Mouse (Mus musculus) lung, embryonic 14.5 days (tissue): ENCODE results near the gene Erc1. TPM values are rescaled to one million over a fixed set of nuclear protein-coding genes. Genes with fewer than 3 reads are reported as not detected.

ENCODE experiments used
- ATAC-seq: fragments of 200-750 bp; cut with Nextera tagmentation; 2 replicates; pipeline ENCODE4 v1.8.0; 2017; ENCODE audit warnings: mild to moderate bottlenecking, moderate TSS enrichment, moderate library complexity; ENCODE audit not compliant: insufficient read depth
- DNase-seq: peaks from one replicate; pipeline ENCODE4 v3.0.0-alpha.2; 2015
- H3K27ac ChIP-seq: fragments of 300-500 bp; sonication (generic); 2 replicates; pipeline ENCODE4 v1.5.1; 2014; ENCODE audit warnings: low read depth, mild to moderate bottlenecking, moderate library complexity
- H3K27me3 ChIP-seq: fragments of 300-500 bp; sonication (generic); 2 replicates; pipeline ENCODE4 v1.6.1; 2014; ENCODE audit warnings: low read length, control low read depth; ENCODE audit not compliant: insufficient read depth
- H3K36me3 ChIP-seq: fragments of 300-500 bp; sonication (generic); 2 replicates; pipeline ENCODE4 v1.6.1; 2014; ENCODE audit warnings: control low read depth; ENCODE audit not compliant: insufficient read depth
- H3K4me1 ChIP-seq: fragments of 300-500 bp; sonication (generic); 2 replicates; pipeline ENCODE4 v1.6.1; 2014; ENCODE audit warnings: antibody characterized with exemption, control low read depth; ENCODE audit not compliant: insufficient read depth
- H3K4me2 ChIP-seq: fragments of 300-500 bp; sonication (generic); 2 replicates; pipeline ENCODE4 v1.6.1; 2014; ENCODE audit warnings: mild to moderate bottlenecking
- H3K4me3 ChIP-seq: fragments of 300-500 bp; sonication (generic); 2 replicates; pipeline ENCODE4 v1.5.1; 2014; ENCODE audit warnings: low read depth, low read length
- H3K9ac ChIP-seq: fragments of 300-500 bp; sonication (generic); 2 replicates; pipeline ENCODE4 v1.6.1; 2014
- H3K9me3 ChIP-seq: fragments of 300-500 bp; sonication (generic); 2 replicates; pipeline ENCODE4 v1.6.1; 2016; ENCODE audit warnings: low read depth, low read length, control low read depth
- CTCF ChIP-seq: IDR thresholded peaks from 2 replicates; pipeline ENCODE4 v1.5.1; 2016; ENCODE audit warnings: antibody characterized with exemption, low read depth
- WGBS: fragments of 180-500 bp; shearing (Covaris S2); extraction: QIAGEN DNeasy Blood & Tissue Kit; methylation state at CpG from one replicate; pipeline ENCODE4 v1.1.7; 2014; 5-methylcytosine and 5-hydroxymethylcytosine counted together
- polyA plus RNA-seq: library from polyadenylated mRNA; unstranded; fragments of >200 nt; fragmentation: Nextera tagmentation; extraction: Ambion mirVana; gene quantifications from 2 replicates; pipeline ENCODE4 v1.2.1, GENCODE M21; 2014

Erc1 gene
- polyA plus RNA-seq: 27.1 and 29.5 TPM in 2 replicates

DNA sequence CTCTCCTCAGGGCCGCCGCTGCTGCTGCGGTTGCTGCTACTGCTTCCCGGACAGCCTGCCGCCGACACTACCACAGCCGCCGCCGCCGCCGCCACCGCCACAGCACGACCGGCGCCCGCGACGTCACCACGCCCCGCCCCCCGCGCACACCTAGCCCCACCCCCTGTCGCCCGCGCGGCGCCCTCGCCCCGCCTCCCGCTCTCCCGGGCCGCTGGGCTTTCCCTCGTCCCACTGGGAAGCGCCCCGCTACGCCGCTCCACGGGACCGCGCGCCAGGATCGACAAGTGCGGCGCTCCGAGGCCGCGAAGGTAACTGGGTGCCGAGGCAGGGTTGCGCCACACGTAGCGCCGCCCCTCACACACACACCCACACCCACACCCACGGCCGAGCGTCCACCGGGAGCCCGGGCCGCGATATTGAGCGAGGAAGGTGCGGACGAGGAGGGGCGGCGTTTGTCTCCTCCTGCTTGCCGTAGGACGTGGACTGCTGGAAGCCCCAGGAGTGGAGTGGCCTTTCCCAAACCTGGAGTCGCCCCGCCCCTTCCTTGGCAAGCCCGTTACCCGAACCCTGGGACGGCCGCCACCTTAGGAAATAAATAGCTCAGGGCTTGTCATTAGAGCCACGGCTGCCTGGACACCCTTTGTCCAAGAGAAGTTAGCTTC, at the start of gene Erc1:
Gene Erc1 (minus strand): TSS at position 134 of the 662 bp plus-strand sequence.
- Histone ChIP-seq H3K4me1 (no peaks in the 10 kb centered on the region; the same call in 1 of the 2 replicates), H3K4me2 (peak within 1 kb of the TSS; percentile 82), H3K9me3 (no peaks in the 10 kb centered on the region), H3K36me3 (no peaks in the 10 kb centered on the region), H3K27me3 (no peaks in the 10 kb centered on the region), H3K4me3 (peak within 1 kb of the TSS; percentile 94), H3K27ac (peak within 1 kb of the TSS; percentile 95), H3K9ac (peak within 1 kb of the TSS; percentile 91)
- DNase-seq: peak; percentile 96
- WGBS: under 1% methylated on average over 58 of the region's 73 CpGs
- TF ChIP-seq CTCF: no peak
- ATAC-seq: peak; percentile 96

DNA sequence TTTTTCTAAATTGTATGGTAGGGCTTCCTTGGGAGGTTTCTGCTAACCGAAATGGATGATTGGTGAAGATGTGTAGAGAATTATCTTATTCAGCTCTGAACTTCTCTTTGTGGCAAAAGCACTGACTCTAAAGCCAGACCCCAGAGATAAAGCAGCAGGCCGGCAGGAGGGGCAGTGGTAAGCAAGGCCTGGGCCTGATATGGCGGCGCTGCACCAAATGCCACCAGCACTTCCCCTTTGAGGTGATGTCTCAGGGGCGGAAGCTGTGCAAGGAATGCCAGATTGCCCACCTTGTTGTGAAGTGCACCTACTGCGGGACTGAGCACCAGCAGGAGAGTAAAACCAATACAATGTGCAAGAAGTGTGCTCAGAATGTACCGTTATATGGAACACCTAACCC, 44.7 kb upstream of the Erc1 start:
- no peaks in the 10 kb centered on the region for H3K27me3 ChIP-seq
- no peak overlapping the region for H3K9ac ChIP-seq
- TF ChIP-seq CTCF: no peak
- H3K27ac ChIP-seq: no peak overlapping the region
- ATAC-seq (no peak), DNase-seq (no peak)
- no peaks in the 10 kb centered on the region for H3K36me3 ChIP-seq
- no peaks in the 10 kb centered on the region for H3K4me1 ChIP-seq
- H3K9me3 ChIP-seq: no peaks in the 10 kb centered on the region
- 79% methylated on average over 7 of the region's 7 CpGs for WGBS
- no peak overlapping the region for H3K4me3 ChIP-seq
- no peak overlapping the region for H3K4me2 ChIP-seq

DNA sequence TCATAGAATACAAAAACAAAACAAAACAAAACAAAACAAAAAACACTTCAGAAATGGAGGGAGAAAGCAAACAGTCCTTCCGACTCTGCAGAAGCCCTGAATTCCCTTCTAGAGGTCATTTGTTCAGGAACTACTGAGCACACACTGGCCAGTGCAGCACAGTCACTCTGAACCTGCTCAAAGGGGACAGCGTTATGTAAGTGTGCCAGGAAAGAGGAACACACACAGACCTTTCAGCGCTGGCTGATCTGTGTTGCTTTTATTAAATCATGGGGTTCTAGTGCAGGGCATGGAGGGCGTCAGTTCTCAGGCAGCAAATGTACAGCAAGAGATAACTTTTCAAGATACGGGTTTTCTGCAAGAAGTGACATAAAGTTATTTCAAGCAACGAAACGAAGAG, 35.2 kb upstream of the Erc1 start:
- Histone ChIP-seq H3K4me3 (no peak overlapping the region), H3K27ac (no peak overlapping the region), H3K36me3 (no peaks in the 10 kb centered on the region), H3K27me3 (no peaks in the 10 kb centered on the region), H3K9me3 (no peaks in the 10 kb centered on the region), H3K9ac (no peak overlapping the region), H3K4me1 (no peaks in the 10 kb centered on the region), H3K4me2 (no peak overlapping the region)
- DNase-seq (no peak), ATAC-seq (no peak)
- TF ChIP-seq CTCF: no peak
- WGBS: 63% methylated on average over 7 of the region's 7 CpGs

DNA sequence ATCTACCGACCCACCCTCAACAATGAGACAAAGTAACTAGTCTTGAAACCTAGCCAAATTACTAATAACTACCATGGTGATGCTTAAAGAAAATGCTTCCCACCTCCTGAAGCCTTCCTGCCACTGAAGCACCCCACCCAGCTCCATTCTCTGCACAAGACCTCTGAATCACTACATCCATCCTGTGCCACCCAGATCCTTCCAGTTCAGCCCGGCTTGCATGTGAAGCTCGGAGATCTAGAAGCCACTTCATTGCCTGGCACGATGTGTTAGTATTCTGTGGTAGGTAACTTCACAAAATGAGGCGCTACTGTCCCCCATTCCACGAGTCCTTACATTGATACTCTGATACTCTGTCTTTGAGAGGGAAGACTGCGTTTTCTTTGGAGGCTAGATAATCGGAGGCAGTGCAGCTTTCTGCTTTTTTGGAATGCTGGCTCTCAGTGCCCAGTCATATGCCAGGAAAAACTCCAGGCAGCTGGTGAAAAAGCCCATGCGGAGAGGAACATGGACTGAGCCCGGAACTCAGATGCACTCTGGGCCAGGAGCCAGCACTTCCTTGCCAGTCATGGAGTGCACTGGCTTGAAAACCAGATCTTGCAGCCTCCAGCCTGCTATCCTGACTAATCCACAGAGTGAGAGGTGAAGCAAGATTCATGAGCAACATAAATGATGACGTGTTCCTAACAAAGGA, 16.5 kb upstream of the Erc1 start:
- Histone ChIP-seq H3K27me3 (no peaks in the 10 kb centered on the region), H3K4me3 (no peak overlapping the region), H3K27ac (no peak overlapping the region), H3K9ac (no peak overlapping the region), H3K36me3 (no peaks in the 10 kb centered on the region), H3K4me1 (no peaks in the 10 kb centered on the region), H3K9me3 (no peaks in the 10 kb centered on the region), H3K4me2 (no peak overlapping the region)
- TF ChIP-seq CTCF: no peak
- DNase-seq: no peak
- 83% methylated on average over 11 of the region's 11 CpGs for whole genome bisulfite sequencing
- ATAC-seq: no peak

DNA sequence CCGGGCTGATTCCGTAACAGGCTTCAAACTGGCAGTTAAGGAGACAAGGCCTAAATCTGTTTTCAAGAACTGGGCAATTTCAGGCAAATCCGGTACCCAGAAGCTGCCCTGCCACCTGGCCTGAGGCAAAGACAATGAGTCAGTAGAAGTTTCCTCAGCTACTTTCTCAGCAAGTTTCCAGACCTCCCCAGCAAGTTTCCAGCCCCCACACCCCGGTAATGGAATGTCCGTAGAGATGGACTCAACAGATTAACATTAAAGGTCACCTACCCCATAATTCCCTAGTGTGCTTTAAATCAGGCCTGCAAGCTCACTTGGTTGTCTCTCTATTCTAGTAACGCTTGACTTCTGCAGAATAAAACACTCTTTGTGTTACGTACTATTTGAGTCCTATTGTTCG, 13.6 kb upstream of the Erc1 start:
- H3K27me3 ChIP-seq: no peaks in the 10 kb centered on the region
- no peak overlapping the region for H3K4me3 ChIP-seq
- no peak for DNase-seq
- H3K4me1 ChIP-seq: no peaks in the 10 kb centered on the region
- H3K9me3 ChIP-seq: no peaks in the 10 kb centered on the region
- H3K27ac ChIP-seq: no peak overlapping the region
- no peak for TF ChIP-seq CTCF
- H3K36me3 ChIP-seq: no peaks in the 10 kb centered on the region
- H3K4me2 ChIP-seq: no peak overlapping the region
- no peak overlapping the region for H3K9ac ChIP-seq
- ATAC-seq: no peak
- WGBS: 75% methylated on average over 8 of the region's 8 CpGs

DNA sequence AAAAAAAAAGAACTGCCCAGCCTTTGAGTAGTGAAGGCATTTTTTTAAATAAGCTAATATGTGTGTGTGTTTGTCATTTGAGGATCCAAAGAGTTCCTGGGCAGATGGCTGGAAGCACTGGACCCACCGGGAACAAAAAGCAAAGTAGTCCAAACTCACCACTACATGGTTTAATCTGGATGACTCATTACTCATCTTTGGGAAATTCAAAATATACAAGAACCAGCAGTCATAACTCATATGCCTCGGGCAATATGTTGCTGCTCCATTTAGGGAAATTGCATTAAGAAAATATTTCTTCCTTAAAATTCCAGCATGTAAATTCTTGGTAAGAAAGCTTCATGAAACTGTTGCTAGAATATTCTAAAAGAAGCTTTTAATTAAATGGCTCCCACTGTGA, 12.3 kb upstream of the Erc1 start:
- H3K4me3 ChIP-seq: no peak overlapping the region
- no peak for TF ChIP-seq CTCF
- WGBS: 78% methylated on average over 2 of the region's 2 CpGs
- H3K4me2 ChIP-seq: no peak overlapping the region
- H3K27me3 ChIP-seq: no peaks in the 10 kb centered on the region
- H3K9me3 ChIP-seq: no peaks in the 10 kb centered on the region
- H3K9ac ChIP-seq: no peak overlapping the region
- ATAC-seq: no peak
- no peaks in the 10 kb centered on the region for H3K4me1 ChIP-seq
- no peak overlapping the region for H3K27ac ChIP-seq
- DNase-seq: no peak
- H3K36me3 ChIP-seq: no peaks in the 10 kb centered on the region

DNA sequence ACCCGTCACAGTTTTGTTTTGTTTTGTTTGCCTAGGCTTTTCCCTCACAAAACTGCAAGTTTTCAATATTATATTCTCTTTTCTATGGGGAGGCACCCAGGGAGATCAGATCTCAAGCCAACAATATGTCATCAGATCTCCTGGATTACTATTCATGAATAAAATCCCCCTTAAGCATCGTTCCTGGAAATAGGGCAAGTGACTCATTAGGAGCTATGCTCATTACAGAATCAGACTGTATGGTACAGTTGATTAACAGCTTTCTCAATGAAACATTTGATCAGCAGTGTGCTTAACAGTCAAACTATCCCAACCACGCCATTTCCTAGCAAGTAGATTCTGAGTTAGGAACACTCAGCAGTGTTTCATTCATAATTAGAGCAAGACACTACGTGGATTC, 7.5 kb upstream of the Erc1 start:
- H3K4me3 ChIP-seq: no peak overlapping the region
- ATAC-seq (no peak), DNase-seq (no peak)
- no peaks in the 10 kb centered on the region for H3K27me3 ChIP-seq
- WGBS: 86% methylated on average over 4 of the region's 4 CpGs
- H3K4me2 ChIP-seq: no peak overlapping the region
- no peaks in the 10 kb centered on the region for H3K9me3 ChIP-seq
- H3K27ac ChIP-seq: no peak overlapping the region
- no peaks in the 10 kb centered on the region for H3K4me1 ChIP-seq
- H3K36me3 ChIP-seq: no peaks in the 10 kb centered on the region
- TF ChIP-seq CTCF: no peak
- no peak overlapping the region for H3K9ac ChIP-seq
